Mouse (Mus musculus): ENCODE measurements around the gene Fsip1. TPM values are rescaled to one million over a fixed set of nuclear protein-coding genes. Genes with fewer than 3 reads are reported as not detected.
A peak's percentile ranks its signal among the peaks of the same experiment; 100 is the strongest.
"Not testable (repeated sequence)": the region's sequence is repeated elsewhere in the genome, so short reads cannot be mapped to it uniquely, and the experiment has no call there.

Fsip1 gene
- total RNA-seq (2017), result 0.94 and 0.99 TPM in 2 replicates

- ATAC-seq (replicated peaks in 1 of 2; ENCODE audit: insufficient read depth in 1 of 2, low FRiP score in 2 of 2, low TSS enrichment in 1 of 2, low read depth in 1 of 2, poor library complexity in 2 of 2, severe bottlenecking in 2 of 2), result peak; percentile 88 to 97
Observed at GRCm38 (mm10) chr2:118256621-118257053, at the start of gene Fsip1. Gene Fsip1, minus strand, starts transcription at chr2:118256966.

- peak; percentile 76 to 85 for ATAC-seq (replicated peaks in 1 of 2; ENCODE audit: insufficient read depth in 1 of 2, low FRiP score in 2 of 2, low TSS enrichment in 1 of 2, low read depth in 1 of 2, poor library complexity in 2 of 2, severe bottlenecking in 2 of 2)
Observed at GRCm38 (mm10) chr2:118306522-118306895, 49.7 kb upstream of the Fsip1 start.

DNA sequence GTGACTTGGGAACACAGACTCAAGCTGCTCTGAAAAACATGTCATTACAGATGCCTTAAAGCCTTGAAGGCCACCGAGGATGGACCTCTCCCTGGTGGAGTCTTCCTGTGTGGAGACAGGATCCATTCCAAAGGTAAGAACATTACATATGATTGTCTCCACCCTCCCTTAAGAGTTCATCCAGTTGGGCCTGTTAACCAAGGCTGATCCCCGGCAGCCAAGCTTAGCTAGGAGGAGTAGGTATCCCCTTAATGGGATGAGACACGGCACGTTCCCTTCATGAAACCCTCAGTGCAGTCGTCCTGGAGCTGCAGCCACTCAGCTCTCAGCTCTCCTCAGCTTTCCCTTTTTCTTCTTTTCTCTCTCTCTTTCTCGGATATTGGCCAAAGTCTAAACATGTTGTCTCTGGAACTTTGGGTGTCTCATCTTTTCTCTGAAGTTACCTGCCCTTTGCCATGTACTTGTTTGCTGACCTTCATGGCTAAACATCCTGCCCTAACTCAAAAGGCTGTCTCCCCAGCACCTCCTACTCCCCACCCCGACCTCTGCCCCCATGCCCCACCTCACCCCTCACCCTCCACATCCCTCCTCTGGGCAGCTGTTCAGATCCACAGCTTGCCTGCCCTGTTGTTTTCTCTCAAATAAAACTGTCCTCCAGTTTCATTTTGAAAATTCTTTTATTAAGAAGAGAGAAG, 49.2 kb upstream of the Fsip1 start:
- ATAC-seq (replicated peaks in 1 of 2; ENCODE audit: insufficient read depth in 1 of 2, low FRiP score in 2 of 2, low TSS enrichment in 1 of 2, low read depth in 1 of 2, poor library complexity in 2 of 2, severe bottlenecking in 2 of 2), result no peak

GRCm38 (mm10) chr2:118303456-118303855, 46.7 kb upstream of the Fsip1 start:
- no peak for ATAC-seq (replicated peaks in 1 of 2; ENCODE audit: insufficient read depth in 1 of 2, low FRiP score in 2 of 2, low TSS enrichment in 1 of 2, low read depth in 1 of 2, poor library complexity in 2 of 2, severe bottlenecking in 2 of 2)

DNA sequence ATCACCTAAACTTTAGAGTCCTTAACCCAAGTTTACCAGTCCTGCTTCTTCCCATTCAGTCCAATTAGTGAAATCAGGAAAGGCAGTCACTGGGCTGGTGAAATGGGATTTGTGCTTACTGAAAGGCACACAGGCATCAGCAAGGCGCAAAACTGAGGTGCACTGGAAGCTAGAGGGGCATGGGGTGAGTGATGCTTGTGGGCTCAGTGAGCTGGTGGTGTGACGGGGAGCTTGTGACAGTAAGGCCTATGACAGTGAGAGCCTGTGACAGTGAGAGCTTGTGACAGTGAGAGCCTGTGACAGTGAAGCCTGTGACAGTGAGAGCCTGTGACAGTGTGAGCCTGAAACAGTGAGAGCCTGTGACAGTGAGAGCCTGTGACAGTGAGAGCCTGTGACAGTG, 44.9 kb upstream of the Fsip1 start:
- no peak for ATAC-seq (replicated peaks in 1 of 2; ENCODE audit: insufficient read depth in 1 of 2, low FRiP score in 2 of 2, low TSS enrichment in 1 of 2, low read depth in 1 of 2, poor library complexity in 2 of 2, severe bottlenecking in 2 of 2)

- ATAC-seq (replicated peaks in 1 of 2; ENCODE audit: insufficient read depth in 1 of 2, low FRiP score in 2 of 2, low TSS enrichment in 1 of 2, low read depth in 1 of 2, poor library complexity in 2 of 2, severe bottlenecking in 2 of 2), result no peak
Observed at GRCm38 (mm10) chr2:118301041-118301545, 44.3 kb upstream of the Fsip1 start.

- ATAC-seq (replicated peaks in 1 of 2; ENCODE audit: insufficient read depth in 1 of 2, low FRiP score in 2 of 2, low TSS enrichment in 1 of 2, low read depth in 1 of 2, poor library complexity in 2 of 2, severe bottlenecking in 2 of 2), result no peak
Observed at GRCm38 (mm10) chr2:118299981-118300380, 43.2 kb upstream of the Fsip1 start.

DNA sequence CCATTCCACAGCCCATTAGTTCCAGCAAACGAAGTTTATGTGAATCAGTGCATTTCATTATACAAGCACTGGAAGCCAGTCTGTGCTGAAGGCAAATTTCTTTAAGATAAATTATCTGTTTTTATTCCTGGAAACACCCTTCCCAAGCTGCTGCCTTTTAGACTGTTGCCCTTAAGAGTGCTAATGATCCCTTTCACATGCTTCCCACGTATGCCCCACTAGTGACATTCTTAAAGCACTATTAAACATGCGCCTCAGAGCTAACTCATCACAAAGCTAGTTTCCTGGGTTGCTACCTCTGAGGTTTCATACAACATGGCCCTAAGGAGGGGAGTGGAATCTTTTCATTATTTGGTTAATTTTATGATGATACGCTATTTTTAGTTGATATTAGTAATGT, 41.8 kb upstream of the Fsip1 start:
- ATAC-seq (replicated peaks in 1 of 2; ENCODE audit: insufficient read depth in 1 of 2, low FRiP score in 2 of 2, low TSS enrichment in 1 of 2, low read depth in 1 of 2, poor library complexity in 2 of 2, severe bottlenecking in 2 of 2), result no peak

- ATAC-seq (replicated peaks in 1 of 2; ENCODE audit: insufficient read depth in 1 of 2, low FRiP score in 2 of 2, low TSS enrichment in 1 of 2, low read depth in 1 of 2, poor library complexity in 2 of 2, severe bottlenecking in 2 of 2), result no peak
Observed at GRCm38 (mm10) chr2:118297966-118298365, 41.2 kb upstream of the Fsip1 start.

DNA sequence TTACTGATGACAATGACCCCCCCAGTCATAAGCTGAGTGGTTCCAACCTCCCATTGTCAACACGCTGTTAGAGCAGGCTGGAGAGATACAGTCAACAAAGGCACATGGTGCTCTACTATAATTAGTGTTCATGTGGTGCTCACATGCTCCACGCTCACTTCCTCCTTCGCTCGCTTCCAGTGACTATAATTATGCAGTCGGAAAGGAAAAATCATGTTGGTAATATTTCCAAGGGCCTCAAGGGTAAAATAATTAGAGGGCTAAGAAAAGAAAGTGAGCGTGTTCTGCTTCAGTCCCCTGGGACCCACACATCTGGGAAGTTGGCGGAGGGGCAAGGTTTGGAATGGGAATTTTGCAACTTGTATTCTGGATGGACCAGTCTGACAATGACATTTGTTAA, 38.7 kb upstream of the Fsip1 start:
- no peak for ATAC-seq (replicated peaks in 1 of 2; ENCODE audit: insufficient read depth in 1 of 2, low FRiP score in 2 of 2, low TSS enrichment in 1 of 2, low read depth in 1 of 2, poor library complexity in 2 of 2, severe bottlenecking in 2 of 2)

- ATAC-seq (replicated peaks in 1 of 2; ENCODE audit: insufficient read depth in 1 of 2, low FRiP score in 2 of 2, low TSS enrichment in 1 of 2, low read depth in 1 of 2, poor library complexity in 2 of 2, severe bottlenecking in 2 of 2), result no peak
Observed at GRCm38 (mm10) chr2:118293583-118293982, 36.8 kb upstream of the Fsip1 start.

DNA sequence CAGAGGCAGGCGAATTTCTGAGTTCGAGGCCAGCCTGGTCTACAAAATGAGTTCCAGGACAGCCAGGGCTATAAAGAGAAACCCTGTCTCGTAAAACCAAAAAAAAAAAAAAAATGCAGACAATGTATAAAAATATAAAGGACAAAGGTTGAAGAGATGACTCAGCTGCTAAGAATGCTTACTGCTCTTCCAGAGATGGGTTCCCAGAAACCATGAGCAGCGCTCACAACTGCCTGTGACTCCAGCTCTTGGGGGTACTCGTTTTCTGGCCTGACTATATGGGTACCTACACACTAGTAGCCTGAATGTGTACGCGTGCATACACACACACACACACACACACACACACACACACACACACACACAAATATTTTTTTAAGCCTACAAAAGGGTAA, 32.3 kb upstream of the Fsip1 start:
- ATAC-seq (replicated peaks in 1 of 2; ENCODE audit: insufficient read depth in 1 of 2, low FRiP score in 2 of 2, low TSS enrichment in 1 of 2, low read depth in 1 of 2, poor library complexity in 2 of 2, severe bottlenecking in 2 of 2), result not testable (repeated sequence)

- ATAC-seq (replicated peaks in 1 of 2; ENCODE audit: insufficient read depth in 1 of 2, low FRiP score in 2 of 2, low TSS enrichment in 1 of 2, low read depth in 1 of 2, poor library complexity in 2 of 2, severe bottlenecking in 2 of 2), result no peak
Observed at GRCm38 (mm10) chr2:118288326-118289065, 31.7 kb upstream of the Fsip1 start.

DNA sequence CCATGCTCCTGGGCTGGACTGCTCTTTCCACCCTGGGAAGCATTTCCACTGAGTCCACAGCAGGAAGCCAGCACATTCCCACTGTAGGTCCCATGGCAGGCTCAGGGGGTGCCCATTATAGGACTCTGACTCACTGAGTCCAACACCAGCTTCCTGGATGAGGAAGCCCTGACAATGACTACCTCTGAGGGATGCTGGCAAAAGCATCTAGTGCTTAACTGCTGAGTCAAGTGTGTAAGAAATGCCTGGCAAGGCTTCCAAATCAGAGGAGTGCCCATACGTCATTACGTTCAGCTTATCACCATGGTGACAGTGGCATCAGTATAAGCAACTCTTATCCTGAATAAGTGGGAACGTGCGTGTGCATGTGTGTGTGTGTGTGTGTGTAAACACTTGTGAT, 30.9 kb upstream of the Fsip1 start:
- no peak for ATAC-seq (replicated peaks in 1 of 2; ENCODE audit: insufficient read depth in 1 of 2, low FRiP score in 2 of 2, low TSS enrichment in 1 of 2, low read depth in 1 of 2, poor library complexity in 2 of 2, severe bottlenecking in 2 of 2)

DNA sequence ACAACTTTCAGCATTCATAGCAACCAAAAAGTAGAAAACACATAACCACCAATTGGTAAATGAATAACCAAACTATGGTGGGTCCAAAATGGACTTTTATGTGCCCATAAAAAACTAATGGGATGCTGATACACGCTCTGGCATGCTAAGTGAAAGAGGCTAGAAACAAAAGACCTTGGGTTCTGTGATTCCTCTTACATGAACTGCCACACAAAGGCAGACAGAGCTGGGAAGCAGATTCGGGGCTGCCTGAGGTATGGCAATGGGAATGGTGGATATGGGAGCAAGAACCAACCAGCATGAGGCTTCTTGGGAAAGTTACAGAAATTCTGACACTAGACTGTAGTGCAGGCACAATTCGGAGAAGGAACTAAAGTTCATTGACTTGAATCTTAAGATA, 25.7 kb upstream of the Fsip1 start:
- ATAC-seq (replicated peaks in 1 of 2; ENCODE audit: insufficient read depth in 1 of 2, low FRiP score in 2 of 2, low TSS enrichment in 1 of 2, low read depth in 1 of 2, poor library complexity in 2 of 2, severe bottlenecking in 2 of 2), result no peak

- no peak for ATAC-seq (replicated peaks in 1 of 2; ENCODE audit: insufficient read depth in 1 of 2, low FRiP score in 2 of 2, low TSS enrichment in 1 of 2, low read depth in 1 of 2, poor library complexity in 2 of 2, severe bottlenecking in 2 of 2)
Observed at GRCm38 (mm10) chr2:118278249-118278648, 21.5 kb upstream of the Fsip1 start.

DNA sequence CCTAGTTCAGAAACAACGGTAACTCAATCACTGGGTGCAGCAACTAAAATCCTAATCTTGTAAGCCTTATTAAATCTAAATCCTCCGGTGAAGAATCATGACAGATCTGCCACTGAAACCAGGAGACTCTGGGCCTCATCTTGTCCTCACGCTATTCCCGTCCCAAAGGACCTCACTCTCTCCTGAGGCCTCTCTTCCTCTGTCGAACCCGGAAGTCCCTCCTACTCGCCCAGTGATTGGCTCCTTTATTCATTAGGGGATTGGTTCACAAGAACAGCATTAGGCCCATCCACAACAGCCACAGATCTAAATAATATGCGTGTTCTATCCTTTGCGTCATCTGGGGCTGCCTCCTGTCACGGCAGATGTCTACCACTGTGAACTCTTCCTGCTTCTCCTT, 14.8 kb upstream of the Fsip1 start:
- ATAC-seq (replicated peaks in 1 of 2; ENCODE audit: insufficient read depth in 1 of 2, low FRiP score in 2 of 2, low TSS enrichment in 1 of 2, low read depth in 1 of 2, poor library complexity in 2 of 2, severe bottlenecking in 2 of 2), result no peak

DNA sequence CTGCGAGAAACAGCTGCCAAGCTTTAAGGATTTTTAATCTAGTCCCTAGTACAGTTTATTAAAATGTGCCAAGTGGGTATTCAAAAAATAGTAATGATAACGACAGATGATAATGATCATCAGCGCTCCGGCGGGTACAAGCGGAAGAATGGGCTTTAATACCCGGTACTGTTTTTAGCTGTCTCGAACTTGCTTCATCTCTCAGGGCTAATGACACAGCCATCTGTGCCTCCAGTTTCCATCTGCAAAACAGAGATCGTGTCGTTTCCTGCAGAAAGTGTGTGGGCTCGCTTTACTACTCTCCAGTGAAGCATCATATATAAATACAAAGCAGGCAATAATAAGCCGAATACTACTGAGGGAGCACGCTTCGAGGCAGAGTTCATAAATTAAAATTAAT, 13.4 kb upstream of the Fsip1 start:
- no peak for ATAC-seq (replicated peaks in 1 of 2; ENCODE audit: insufficient read depth in 1 of 2, low FRiP score in 2 of 2, low TSS enrichment in 1 of 2, low read depth in 1 of 2, poor library complexity in 2 of 2, severe bottlenecking in 2 of 2)

DNA sequence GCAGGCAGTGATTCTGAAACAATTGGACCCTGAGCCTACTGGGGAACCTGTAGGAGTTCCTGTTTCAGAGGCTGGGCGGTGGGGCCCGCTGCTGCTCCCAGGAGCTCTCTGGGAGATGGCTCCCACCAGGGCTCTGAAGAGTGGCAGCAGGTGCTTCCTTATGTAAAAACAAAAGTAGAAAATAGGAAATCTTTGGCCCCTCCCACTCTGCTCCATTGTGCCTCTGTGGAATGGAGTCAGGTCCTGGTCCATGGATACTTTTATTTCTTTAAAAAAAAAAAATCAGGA, 7.1 kb upstream of the Fsip1 start:
- 0 out of 4 replicates have a peak, but pooled peaks have one; percentile 11 to 18 for ATAC-seq (replicated peaks in 1 of 2; ENCODE audit: insufficient read depth in 1 of 2, low FRiP score in 2 of 2, low TSS enrichment in 1 of 2, low read depth in 1 of 2, poor library complexity in 2 of 2, severe bottlenecking in 2 of 2)
